Mouse (Mus musculus): ENCODE measurements at regions not wholly inside any gene's neighbourhood (a gene's known extent, or its start where the extent isn't known, plus 50 kb on each side); places are given as distances from the start of the nearest gene placed in this dataset.

DNA sequence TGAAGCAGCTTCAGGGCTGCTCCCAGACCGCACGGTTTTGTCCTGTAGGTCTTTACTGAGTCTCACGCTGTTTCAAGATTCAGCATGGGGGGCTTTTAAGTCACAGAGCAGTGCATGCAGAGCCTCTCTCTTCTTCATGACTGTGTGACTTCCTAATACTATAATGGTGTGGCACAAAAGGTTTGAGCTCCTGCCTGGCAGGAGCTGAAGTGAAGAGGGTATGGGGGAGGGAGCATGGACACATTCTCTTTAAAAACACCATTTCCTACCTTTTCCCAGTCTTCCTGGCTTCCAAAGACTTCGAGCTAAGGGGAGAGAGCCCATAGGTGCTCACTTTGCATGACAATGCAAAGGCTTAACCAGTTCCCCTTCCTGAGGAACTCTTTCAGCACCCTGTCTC is 934.9 kb upstream of the Gm5150 start:
- intact Hi-C loops (cut with DNase I), result no loop called here
- DNase-seq (ENCODE audit: low spot score in 2 of 2), result no peak

DNA sequence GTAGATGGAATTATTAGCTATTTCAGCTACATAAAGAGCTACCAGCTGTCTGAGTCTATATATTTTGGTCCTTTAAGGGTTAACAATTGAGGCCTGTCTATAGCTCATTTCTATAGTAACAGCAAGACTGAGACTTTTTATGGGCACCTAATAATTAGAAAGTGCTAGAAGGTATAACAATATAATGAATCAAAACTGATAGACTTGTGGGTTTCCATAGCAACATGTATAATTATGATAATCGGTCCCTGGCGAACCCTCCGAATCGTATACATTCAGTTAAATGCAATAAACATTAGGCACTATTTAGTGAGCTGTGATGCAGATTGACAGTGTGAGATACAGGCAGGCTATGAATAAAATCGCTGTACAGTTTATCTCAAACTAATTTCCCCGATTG is 933.3 kb upstream of the Gm5150 start:
- DNase-seq (ENCODE audit: low spot score in 2 of 2), result no peak
- intact Hi-C loops (cut with DNase I), result loop anchor here (5.0 to 10.0 kb wide), 3 partner anchors 385 to 848 kb away; no protein-coding TSS in a partner anchor

DNA sequence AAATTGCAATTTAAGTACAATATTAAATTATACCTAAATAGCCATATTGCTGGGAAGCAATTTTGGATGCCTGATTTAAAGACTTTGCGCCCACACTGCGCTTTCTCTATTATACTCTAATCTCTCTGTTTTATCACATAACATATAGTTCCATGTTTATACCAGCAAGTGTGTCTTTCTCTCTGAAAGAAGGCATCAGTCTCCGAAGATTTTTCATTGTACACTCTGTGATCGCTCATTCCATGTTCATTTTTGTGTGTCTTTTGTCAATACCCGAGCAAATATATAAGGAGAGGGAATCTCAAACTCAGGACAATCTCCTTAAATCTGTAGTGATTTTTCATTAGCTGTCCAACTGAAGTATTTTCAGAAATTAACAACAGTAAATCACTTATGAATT is 932.9 kb upstream of the Gm5150 start:
- intact Hi-C loops (cut with DNase I), result loop anchor here (5.0 to 10.0 kb wide), 3 partner anchors 386 to 848 kb away; no protein-coding TSS in a partner anchor
- DNase-seq (ENCODE audit: low spot score in 2 of 2), result no peak

DNA sequence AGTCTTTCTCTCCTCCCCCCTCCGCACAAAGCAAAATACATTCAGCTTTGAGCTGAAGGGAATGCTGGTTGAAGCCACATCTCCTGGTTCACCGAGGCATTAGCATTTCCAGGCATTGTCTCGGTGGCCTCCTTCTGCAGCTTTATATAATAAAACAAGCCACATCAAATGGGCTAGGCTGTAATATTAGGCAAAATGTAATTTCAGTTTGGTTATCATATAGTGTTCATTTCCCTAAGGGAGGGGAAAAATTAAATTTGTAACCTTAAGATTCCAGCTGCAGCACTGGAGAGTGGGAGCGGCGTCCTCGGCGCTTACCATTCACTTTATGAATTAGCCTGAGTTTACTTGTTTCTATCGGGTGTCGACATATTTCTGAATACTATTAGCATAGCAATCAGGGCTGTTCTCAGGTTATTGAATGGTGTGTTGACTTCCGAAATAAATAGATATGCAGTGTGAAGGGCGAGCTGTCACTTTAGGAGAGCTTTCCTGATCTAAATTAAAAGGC is 932.3 kb upstream of the Gm5150 start:
- DNase-seq (ENCODE audit: low spot score in 2 of 2), result peak; percentile 18 to 50
- intact Hi-C loops (cut with DNase I), result loop anchor here (5.0 to 10.0 kb wide), 3 partner anchors 386 to 849 kb away; no protein-coding TSS in a partner anchor

DNA sequence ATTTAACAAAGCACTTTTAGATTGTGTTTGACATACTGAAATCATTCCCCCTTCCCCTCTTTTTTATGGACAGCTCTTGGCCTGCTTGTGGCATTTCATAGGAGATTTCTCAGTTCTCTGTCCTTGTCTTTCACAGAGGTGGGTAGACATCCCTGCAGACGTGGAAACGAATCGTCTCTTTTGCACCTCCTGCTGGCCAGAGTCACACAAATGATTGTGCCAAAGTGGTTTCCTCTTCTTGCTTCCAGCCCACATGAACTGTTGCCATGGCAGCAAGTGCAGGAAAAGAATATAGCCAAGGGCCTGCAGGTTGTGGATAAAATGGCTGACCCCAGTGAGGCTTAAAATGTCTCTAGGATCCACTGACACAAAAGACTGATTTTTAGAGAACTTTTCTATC is 924.1 kb upstream of the Gm5150 start:
- intact Hi-C loops (cut with DNase I), result loop anchor here (10.0 kb wide), 1 partner anchor 395 kb away; no protein-coding TSS in a partner anchor
- peak; percentile 68 to 89 for DNase-seq (ENCODE audit: low spot score in 2 of 2)

DNA sequence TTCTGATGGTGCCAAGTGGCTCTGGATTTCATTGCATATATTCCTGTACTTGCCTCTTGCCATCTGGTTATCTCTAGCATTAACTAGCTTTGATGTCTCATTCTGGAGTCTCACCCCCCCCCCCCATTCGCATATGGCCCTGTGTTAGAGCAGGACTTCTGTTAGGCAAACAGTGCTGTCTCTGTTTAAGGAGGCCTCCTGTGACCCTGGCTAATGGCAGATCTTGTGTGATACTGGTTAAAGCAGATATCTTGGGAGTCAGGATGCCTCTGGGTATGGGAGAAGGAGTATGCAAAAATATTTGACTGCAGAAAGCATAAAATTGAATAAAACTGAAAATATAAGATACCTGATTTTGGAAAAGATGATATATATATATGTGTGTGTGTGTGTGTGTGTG is 923.6 kb upstream of the Gm5150 start:
- no peak for DNase-seq (ENCODE audit: low spot score in 2 of 2)
- intact Hi-C loops (cut with DNase I), result loop anchor here (10.0 kb wide), 1 partner anchor 395 kb away; no protein-coding TSS in a partner anchor

DNA sequence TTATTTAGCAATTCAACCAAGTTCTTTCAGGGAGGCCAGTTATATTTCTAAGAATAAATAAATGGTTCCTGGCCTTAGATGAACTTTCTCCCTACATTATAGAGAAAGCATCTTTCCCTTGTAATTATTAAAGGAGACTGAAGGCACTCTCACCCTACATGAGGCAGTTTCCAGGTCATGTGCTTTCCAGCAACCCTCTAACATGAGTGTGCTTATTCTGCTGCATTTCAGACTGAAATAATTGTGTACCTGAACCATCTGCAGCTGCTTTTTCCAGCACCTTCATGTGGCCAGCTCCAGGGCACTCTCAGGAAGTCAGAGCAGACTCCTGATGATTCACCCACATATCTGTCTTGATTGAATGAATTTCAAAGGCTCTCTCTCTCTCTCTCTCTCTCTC is 917.8 kb upstream of the Gm5150 start:
- DNase-seq (ENCODE audit: low spot score in 2 of 2), result no peak
- intact Hi-C loops (cut with DNase I), result no loop called here

DNA sequence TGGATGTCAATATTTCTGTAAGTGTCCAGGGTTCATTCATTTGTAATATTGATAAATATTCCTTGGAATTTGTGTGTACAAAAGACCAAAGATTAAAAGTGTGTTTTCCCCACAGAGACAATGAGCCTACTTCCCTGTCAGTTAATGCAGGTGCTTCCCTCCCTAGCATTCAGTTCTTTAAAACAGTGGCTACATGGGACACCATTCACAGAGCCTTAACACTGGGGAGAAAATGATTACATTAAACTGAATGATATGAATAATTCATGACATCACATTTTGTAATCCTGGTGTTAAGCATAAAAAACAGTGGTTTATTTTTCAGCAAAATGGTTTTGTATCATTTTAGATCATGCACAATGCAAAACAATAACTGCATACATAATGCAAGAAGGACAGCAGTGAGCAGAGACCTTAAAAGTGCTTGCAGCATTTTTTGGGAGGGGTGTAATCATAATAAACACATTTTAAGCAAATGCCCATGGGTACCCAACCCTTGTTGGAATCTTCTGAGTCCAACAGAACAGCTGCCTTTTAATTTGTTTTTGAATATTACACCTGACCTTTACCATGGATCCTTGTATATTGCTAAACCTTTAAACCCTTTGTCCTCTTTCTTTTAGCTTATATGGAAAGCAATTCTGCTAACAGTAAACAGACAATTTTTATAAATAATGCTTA is 917.1 kb upstream of the Gm5150 start:
- intact Hi-C loops (cut with DNase I), result no loop called here
- no peak for DNase-seq (ENCODE audit: low spot score in 2 of 2)

DNA sequence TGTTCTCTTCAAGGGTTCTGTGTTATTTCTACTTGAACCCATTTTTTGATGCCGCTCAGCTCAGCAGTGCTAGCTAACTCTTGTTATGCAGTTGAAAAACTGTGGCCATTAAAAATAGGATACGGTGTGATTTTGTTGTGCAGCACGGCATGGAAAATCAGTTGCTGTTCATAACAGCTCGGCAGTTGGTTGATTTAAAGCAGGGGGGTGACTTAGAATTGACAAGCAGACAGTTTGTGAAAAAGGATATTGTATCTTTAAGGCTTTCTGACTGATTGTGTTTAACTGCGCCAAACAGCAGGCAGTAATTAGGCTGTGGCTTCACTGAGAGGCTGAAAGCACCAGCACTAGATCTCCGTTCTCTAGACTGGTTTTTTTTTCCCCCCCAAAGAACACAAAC is 915.1 kb upstream of the Gm5150 start:
- intact Hi-C loops (cut with DNase I), result no loop called here
- no peak for DNase-seq (ENCODE audit: low spot score in 2 of 2)

DNA sequence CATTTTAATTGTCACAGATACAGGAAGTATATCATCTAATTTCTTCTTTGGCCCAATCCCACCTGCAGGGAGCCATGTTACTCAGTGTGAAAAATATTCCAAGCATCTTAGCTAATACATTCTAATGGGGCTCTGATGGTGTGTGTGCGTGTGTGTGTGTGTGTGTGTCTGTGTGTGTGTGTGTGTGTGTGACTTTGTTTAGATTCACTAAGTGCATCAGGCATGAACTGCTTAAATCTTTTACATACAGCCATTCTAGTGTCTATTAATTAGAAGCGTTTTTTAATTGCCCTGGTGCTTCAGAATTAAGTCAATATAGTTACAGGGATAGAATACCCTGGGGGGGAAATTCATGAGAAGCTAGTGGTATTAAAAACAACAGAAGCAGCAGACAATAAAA is 912.1 kb upstream of the Gm5150 start:
- no peak for DNase-seq (ENCODE audit: low spot score in 2 of 2)
- intact Hi-C loops (cut with DNase I), result no loop called here

DNA sequence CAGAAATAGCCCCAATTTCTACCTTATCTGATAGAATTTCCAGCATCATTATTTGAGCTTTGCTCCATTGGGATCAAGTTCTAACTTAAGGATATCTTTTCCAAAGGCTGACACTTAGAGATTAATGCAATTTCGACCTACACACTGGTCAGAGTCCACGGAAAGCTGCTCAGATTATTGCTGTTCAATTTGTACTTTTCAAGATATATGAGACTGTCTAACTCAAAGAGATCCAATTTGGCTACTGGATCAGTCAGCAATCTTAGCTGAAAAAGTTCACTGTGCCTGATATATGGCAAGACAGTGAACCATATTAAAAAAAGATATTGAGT is 909.8 kb upstream of the Gm5150 start:
- DNase-seq (ENCODE audit: low spot score in 2 of 2), result no peak
- intact Hi-C loops (cut with DNase I), result no loop called here

DNA sequence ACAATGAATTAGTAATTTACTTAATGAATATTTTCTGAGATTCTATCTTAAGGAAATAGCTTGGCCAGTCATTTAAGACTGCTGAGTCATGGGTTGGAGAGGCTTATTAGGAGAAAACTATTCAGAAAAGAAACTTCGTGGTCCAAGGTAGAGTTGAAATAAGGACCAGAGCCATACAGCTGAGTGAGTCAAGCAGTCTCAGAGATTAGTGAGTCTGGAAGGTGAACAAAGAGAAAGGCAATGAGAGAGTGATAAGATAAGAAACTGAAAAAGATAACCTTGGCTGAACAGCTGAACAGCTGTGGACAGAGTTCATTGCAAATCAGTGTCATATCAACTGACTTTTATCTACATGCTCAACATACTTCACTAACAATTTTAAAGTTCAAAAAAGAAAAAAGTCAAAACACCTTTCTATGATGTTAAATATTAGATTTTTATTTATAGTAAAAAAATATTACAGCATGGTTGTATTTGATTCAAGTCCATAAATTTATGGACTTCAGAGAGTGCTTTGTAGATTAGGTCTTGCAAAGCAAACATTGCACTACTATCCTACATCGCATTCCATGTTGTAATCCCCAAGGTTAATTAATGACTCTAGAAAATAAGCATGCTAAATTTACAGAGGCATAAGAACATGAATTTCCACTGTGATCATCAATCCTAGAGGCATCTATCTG is 909.3 kb upstream of the Gm5150 start:
- no peak for DNase-seq (ENCODE audit: low spot score in 2 of 2)
- intact Hi-C loops (cut with DNase I), result no loop called here

DNA sequence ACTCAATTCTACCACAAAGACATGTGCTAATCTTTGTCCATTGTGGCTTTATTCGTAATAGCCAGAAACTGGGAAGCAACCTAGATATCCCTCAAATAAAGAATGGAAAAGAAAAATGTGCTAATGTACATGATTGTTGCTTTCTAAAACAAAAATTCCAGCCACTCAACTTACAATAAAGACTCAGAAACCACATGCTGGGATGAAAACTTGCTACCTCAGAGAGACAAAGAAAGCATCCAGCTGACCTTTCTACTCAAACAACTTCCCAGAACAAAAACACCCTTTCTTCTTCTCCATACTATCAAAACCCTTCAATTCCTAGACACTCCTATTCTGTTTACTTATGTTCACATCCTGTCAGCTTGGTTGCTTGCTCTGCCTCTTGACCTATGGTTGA is 881.9 kb upstream of the Gm5150 start:
- intact Hi-C loops (cut with DNase I), result no loop called here
- DNase-seq (ENCODE audit: low spot score in 2 of 2), result no peak

DNA sequence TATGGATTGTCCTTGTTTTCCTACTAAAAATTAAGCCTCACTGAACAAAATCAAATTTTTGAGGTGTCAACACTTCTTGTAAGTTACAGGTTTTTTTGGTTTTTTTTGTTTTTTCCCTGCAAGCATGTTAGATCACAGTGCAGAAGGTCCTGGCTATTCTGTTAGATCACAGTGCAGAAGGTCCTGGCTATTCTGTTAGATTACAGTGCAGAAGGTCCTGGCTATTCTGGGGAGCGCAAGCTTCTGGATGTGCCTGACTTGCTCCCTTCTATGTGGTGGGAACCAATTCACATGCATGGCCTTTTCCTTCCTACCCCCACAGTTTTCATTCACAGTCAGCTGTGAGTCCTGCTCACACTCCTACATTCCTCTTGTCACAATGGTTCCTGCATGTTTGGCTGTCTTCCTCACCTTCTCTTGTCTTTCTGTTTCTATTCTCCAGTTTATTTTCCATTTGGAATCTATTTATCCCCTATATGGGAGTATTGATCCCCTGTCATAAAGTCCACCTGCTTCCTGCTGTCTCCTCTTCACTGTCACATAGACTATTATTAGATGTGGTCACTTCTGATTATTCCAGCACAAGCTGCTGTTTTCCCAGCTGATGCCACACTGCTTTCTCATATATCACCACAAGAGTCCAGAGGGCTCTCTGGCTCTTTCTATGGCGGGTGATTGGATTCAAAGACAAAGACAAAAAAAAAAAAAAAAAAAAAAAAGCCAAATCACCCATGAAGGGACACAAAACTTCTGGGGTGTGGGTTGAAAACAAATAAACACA is 866.3 kb upstream of the Gm5150 start:
- intact Hi-C loops (cut with DNase I), result no loop called here
- DNase-seq (ENCODE audit: low spot score in 2 of 2), result peak in 1 of 2 experiments; percentile 9

DNA sequence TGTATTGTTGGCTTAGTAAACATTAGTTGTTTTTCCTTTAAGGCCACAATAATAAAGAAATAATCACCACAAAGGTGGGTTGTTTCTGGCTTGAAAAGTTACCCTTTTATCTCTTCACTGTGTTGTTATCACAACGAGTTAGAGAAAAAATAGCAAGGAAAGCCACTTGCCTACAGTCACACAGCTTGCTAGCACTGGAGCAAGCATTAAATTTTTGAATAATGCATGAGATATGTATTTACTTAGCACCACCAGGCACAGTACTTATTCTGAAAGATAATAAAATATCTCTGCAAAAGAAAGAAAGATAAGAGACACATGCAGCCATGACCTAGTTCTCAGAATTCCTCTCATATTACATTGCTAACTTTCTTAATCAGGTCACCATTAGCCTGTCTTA is 853.8 kb upstream of the Gm5150 start:
- intact Hi-C loops (cut with DNase I), result no loop called here
- DNase-seq (ENCODE audit: low spot score in 2 of 2), result no peak

DNA sequence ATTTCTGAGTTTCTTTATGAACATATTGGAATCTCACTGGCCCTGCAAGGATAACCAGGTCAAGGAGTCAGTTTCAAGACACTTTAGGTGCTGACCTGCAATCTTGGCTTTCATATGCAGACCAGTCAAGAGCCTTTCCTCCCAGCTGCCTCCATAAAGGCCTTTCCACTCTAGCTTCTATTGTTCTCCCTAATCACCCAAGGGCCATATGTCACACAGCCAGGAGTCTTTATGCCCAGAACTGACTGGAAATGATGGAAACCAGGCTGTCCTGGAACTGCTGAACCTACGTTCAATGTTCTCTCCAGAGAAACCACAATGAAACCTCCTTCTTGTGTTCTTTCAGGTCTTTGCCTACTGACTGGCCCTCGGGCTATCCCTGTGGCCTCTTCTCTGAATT is 852.7 kb upstream of the Gm5150 start:
- intact Hi-C loops (cut with DNase I), result no loop called here

DNA sequence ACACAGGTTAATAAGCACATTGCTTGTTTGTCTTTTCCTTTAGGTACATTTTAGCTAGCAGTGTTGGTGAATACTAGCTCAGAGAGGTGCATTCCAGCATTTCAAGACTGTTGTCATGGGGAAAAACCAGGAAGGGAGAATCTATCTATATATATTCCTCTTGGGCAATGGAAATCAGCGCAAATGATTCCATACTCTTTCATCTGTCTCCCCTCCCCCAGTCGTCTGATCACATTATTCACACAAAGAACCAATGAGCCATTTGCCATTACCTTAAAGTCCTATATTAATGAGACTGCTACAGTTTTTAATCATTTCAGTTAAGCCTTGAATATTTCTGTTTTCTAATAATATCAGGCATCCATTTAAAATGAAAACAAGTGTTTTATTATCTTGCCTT is 849.0 kb upstream of the Gm5150 start:
- intact Hi-C loops (cut with DNase I), result no loop called here
- DNase-seq (ENCODE audit: low spot score in 2 of 2), result no peak

More for the DNA sequence above, 852.7 kb upstream of the Gm5150 start:
- no peak for DNase-seq (ENCODE audit: low spot score in 2 of 2)

DNA sequence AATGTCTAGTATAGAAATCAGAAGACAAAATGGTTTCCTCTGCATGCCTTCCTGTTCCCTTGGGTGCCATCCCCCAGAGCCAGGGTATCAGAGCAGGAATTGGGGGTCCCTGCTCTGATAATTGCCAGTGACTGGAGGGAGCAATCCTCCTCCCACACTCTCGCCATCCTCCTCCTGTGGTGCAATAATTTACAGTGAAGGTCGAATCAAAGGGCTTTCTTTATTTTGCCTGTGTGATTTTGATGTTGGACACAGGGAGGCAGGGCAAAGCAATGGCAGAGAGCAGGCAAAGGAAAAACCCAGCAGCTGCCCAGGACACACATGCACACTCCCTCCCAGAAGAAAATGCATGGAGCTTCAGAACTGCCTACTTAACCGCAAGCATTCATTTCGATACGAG is 847.8 kb upstream of the Gm5150 start:
- no peak for DNase-seq (ENCODE audit: low spot score in 2 of 2)
- intact Hi-C loops (cut with DNase I), result no loop called here

DNA sequence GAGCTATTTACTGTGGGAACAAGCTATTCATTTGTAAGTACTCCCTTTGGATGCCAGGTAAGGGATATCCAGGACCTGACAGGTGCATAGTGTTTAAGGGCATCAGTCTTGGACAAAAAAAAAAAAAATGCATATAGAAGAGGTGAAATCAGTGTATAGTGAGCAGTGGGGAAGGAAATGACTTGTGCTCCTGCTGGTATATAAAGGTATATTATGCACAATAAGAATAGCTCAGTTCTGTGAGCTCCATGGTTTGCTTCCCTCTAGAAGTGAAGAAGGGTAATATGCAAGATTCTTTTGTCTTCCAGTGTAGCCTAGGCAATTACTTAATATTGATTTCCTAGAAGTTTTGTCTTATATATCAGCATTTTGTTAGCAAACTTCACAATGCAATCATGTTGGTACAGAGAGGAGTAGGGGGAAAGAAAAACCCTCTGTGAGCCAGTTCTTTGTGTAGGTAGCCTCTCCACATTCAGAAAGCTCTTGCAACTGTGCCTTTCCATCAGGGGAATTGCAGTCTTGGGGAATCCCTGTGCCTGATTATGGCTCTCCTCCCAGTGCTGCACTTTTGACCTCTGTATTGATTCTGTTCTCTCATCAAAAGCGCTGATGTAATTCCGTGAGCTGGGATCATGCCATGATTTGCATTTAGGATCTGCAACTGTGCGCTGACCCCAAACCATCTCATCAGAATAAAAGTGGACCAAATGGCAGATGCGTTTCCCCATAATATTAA is 840.7 kb upstream of the Gm5150 start:
- intact Hi-C loops (cut with DNase I), result no loop called here
- DNase-seq (ENCODE audit: low spot score in 2 of 2), result no peak

DNA sequence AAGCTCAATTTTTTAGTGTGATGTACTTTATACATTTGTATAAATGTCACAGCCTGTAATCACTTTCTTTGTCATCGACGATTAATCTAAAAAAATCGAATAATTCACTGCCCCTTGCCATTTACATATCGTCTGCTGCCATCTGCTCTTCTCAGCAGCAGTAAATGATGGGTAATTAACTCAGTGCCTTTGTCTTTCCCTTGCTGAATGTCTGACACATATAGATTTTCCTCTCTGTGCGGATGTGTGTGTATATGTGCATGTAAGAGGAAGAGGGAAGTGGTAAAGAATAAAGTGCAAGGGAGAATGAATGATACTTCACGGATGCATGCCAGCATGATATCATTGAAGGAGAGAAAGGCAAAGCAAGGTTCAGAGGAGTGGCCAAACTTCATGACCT is 814.3 kb upstream of the Gm5150 start:
- intact Hi-C loops (cut with DNase I), result no loop called here
- no peak for DNase-seq (ENCODE audit: low spot score in 2 of 2)

Measured in left cerebral cortex, postnatal 14 days (tissue).